Mouse (Mus musculus) lung, embryonic 15.5 days (tissue): ENCODE measurements around the gene Luc7l3. TPM values are rescaled to one million over a fixed set of nuclear protein-coding genes. Genes with fewer than 3 reads are reported as not detected.

Experiments used
- ATAC-seq: fragments of 200-750 bp; cut with Nextera tagmentation; 2 replicates; pipeline ENCODE4 v1.8.0; 2017; ENCODE audit warnings: moderate number of reproducible peaks, borderline replicate concordance; ENCODE audit not compliant: low FRiP score, low TSS enrichment; ENCODE audit errors: extremely low read depth
- H3K27ac ChIP-seq: fragments of 300-500 bp; sonication (generic); 2 replicates; pipeline ENCODE4 v1.5.1; 2015; ENCODE audit warnings: moderate library complexity, mild to moderate bottlenecking, inconsistent platforms
- H3K27me3 ChIP-seq: fragments of 300-500 bp; sonication (generic); 2 replicates; pipeline ENCODE4 v1.6.1; 2015; ENCODE audit warnings: inconsistent platforms
- H3K36me3 ChIP-seq: fragments of 300-500 bp; sonication (generic); 2 replicates; pipeline ENCODE4 v1.6.1; 2015; ENCODE audit warnings: inconsistent platforms
- H3K4me1 ChIP-seq: fragments of 300-500 bp; sonication (generic); 2 replicates; pipeline ENCODE4 v1.6.1; 2015; ENCODE audit warnings: inconsistent platforms
- H3K4me2 ChIP-seq: fragments of 300-500 bp; sonication (generic); 2 replicates; pipeline ENCODE4 v1.6.1; 2015; ENCODE audit warnings: inconsistent platforms, mild to moderate bottlenecking, moderate library complexity
- H3K4me3 ChIP-seq: fragments of 300-500 bp; sonication (generic); 2 replicates; pipeline ENCODE4 v1.5.1; 2015; ENCODE audit warnings: mild to moderate bottlenecking, inconsistent platforms
- H3K9ac ChIP-seq: fragments of 300-500 bp; sonication (generic); 2 replicates; pipeline ENCODE4 v1.6.1; 2015; ENCODE audit warnings: inconsistent platforms
- H3K9me3 ChIP-seq: fragments of 300-500 bp; sonication (generic); 2 replicates; pipeline ENCODE4 v1.6.1; 2016; ENCODE audit warnings: inconsistent platforms
- WGBS: fragments of 180-500 bp; shearing (Covaris S2); methylation state at CpG from one replicate; pipeline ENCODE4 v1.1.7; 2015; 5-methylcytosine and 5-hydroxymethylcytosine counted together
- polyA plus RNA-seq: library from polyadenylated mRNA; unstranded; fragments of >200 nt; fragmentation: Nextera tagmentation; extraction: Ambion mirVana; gene quantifications from 2 replicates; pipeline ENCODE4 v1.2.1, GENCODE M21; 2015

The Luc7l3 gene
- polyA plus RNA-seq, 1 experiment from 2014 or later = 107 TPM

DNA sequence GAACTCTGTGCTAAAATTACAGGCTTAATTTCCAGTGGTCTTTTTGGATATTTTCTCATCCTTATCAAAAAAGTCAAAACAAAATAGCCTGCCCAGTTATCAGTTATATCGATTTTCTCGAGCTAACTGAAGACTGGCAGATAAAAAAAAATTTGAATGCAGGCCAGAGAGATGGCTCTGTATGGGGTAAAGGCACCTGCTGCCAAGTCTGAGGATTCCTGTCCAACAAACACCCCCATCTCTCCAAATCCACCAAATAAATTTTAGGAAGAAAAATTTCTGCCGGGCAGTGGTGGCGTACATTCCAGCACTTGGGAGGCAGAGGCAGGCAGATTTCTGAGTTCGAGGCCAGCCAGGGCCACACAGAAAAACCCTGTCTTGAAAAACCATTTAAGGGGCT is 3.7 kb downstream of the Luc7l3 start:
- Histone ChIP-seq H3K4me3 (no peak overlapping the region), H3K4me1 (peaks cover 66% of the 10 kb centered on the region), H3K4me2 (no peak overlapping the region), H3K9ac (no peak overlapping the region), H3K9me3 (no peaks in the 10 kb centered on the region), H3K27me3 (no peaks in the 10 kb centered on the region), H3K36me3 (peaks cover 10% of the 10 kb centered on the region), H3K27ac (no peak overlapping the region)
- 74% methylated on average over 5 of the region's 5 CpGs for WGBS
- no peak for ATAC-seq

DNA sequence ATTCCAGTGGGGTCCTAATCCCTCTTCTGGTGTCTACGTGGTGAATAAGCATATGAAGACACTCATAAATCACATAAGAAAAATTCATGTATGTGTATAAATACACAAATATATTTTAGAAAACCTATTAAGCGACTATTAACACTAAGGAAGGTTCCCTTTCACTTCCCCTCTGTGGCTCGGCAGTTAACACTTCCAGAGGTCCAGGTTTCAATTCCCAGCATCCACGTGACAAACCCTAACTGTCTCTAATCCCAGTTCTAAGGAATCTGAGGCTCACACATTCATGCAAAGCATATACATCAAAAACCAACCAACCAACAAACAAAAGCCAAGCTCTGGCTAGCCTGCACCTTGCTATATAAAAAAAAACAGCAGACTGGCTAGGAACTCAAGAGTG is 4.3 kb downstream of the Luc7l3 start:
- ATAC-seq = no peak
- no peak overlapping the region for H3K4me3 ChIP-seq
- peaks cover 10% of the 10 kb centered on the region for H3K36me3 ChIP-seq
- no peak overlapping the region for H3K9ac ChIP-seq
- WGBS = 52% methylated on average over 4 of the region's 4 CpGs
- H3K9me3 ChIP-seq = no peaks in the 10 kb centered on the region
- no peak overlapping the region for H3K27ac ChIP-seq
- H3K27me3 ChIP-seq = no peaks in the 10 kb centered on the region
- no peak overlapping the region for H3K4me2 ChIP-seq
- H3K4me1 ChIP-seq = peaks cover 61% of the 10 kb centered on the region

DNA sequence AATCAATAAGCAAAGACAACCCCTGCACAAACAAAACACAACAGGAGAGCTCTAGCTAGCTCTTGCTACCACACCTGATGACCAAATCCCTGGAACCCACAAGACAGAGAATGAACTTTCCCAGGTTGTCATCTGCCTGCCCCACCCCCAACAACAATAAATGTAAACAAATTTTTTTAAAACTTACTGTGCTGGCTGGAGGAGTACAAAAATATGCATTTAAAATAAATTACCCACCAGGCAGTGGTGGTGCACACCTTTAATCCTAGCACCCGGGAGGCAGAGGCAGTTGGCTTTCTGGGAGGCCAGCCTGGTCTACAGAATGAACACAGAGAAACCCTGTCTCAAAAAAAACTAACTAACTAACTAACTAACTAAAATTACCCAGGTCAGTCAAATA is 4.8 kb downstream of the Luc7l3 start:
- no peak overlapping the region for H3K9ac ChIP-seq

DNA sequence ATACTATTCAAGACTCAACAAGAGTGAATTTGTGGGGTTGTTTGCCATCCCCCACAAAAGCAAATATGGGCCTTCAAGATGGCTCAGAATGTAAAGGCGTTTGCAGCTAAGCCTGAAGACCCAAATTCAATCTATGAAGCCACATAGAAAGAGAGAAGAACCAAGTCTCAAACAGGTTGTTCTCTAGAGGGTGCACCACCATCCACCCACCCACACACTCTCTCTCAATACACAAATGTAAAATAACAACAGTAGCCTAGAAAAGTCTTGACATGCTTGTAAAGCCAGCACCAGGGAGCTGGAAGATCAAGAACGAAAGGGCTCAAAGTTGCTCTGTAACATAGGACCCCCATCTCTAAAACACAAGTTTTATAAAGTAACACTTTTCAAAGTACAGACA is 5.3 kb downstream of the Luc7l3 start:
- H3K4me2 ChIP-seq = no peak overlapping the region
- no peak overlapping the region for H3K9ac ChIP-seq
- ATAC-seq = no peak
- H3K9me3 ChIP-seq = no peaks in the 10 kb centered on the region
- peaks cover 10% of the 10 kb centered on the region for H3K36me3 ChIP-seq
- H3K4me1 ChIP-seq = peaks cover 58% of the 10 kb centered on the region
- H3K27me3 ChIP-seq = no peaks in the 10 kb centered on the region
- H3K27ac ChIP-seq = no peak overlapping the region
- no peak overlapping the region for H3K4me3 ChIP-seq
- 58% methylated on average over 2 of the region's 2 CpGs for WGBS

More for the DNA sequence above, 4.8 kb downstream of the Luc7l3 start:
- Histone ChIP-seq H3K27me3 (no peaks in the 10 kb centered on the region), H3K36me3 (peaks cover 10% of the 10 kb centered on the region), H3K4me2 (no peak overlapping the region), H3K9me3 (no peaks in the 10 kb centered on the region), H3K4me3 (no peak overlapping the region), H3K4me1 (peaks cover 58% of the 10 kb centered on the region), H3K27ac (no peak overlapping the region)
- WGBS = 60% methylated on average over 1 of the region's 1 CpGs
- no peak for ATAC-seq

DNA sequence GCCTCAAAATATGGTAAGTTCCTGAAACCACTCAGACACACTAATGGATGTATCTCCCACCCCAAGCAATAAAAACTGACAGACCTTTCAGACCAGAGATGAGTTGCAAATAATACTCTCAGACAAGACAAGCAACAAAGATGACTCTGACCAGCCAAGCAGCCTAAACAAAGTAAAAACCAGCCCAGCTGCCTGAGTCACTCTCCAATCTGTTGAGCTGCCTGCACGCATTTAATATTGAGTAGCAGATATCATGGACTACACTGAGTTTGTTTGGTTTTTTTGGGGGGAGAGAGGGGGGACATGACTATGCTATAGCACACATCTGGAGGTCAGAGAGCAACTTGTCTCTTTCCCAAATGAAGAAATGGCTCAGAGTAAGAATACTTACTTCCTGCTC is 6.5 kb downstream of the Luc7l3 start:
- H3K27ac ChIP-seq = no peak overlapping the region
- 30% methylated on average over 1 of the region's 1 CpGs for whole genome bisulfite sequencing
- ATAC-seq = no peak
- H3K9ac ChIP-seq = no peak overlapping the region
- no peak overlapping the region for H3K4me2 ChIP-seq
- H3K27me3 ChIP-seq = no peaks in the 10 kb centered on the region
- no peak overlapping the region for H3K4me3 ChIP-seq
- no peaks in the 10 kb centered on the region for H3K9me3 ChIP-seq
- peaks cover 10% of the 10 kb centered on the region for H3K36me3 ChIP-seq
- peaks cover 54% of the 10 kb centered on the region for H3K4me1 ChIP-seq

DNA sequence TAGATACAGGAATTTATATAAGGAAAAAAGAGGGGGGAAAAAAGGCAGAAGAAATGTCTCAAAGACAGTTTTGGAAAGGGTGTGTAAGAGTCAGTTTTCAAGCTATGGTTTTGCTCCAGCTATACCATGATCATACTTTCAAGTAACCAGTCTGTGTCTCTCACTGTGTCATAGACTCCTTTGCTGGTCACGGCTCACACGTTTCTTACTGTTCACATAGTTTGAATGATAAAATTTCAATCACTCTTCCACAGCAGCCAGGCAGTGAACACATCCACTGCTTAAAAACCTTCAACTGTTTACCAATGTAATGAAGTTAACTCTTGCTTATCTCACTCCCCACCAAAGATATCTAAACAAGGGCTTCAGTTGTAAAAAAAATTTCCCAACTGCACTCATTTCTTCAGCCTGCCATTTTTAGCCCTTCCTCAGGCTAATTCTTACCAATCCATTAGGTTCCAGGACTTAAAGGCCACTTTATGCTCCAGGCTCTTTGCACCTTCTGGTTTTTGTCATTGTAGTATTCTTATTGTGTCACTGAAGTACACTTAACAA is 7.6 kb downstream of the Luc7l3 start:
- H3K27me3 ChIP-seq = no peaks in the 10 kb centered on the region
- no peak for ATAC-seq
- peaks cover 6% of the 10 kb centered on the region for H3K36me3 ChIP-seq
- no peak overlapping the region for H3K4me2 ChIP-seq
- WGBS = 49% methylated on average over 2 of the region's 2 CpGs
- no peak overlapping the region for H3K9ac ChIP-seq
- peaks cover 49% of the 10 kb centered on the region for H3K4me1 ChIP-seq
- H3K9me3 ChIP-seq = no peaks in the 10 kb centered on the region
- H3K4me3 ChIP-seq = no peak overlapping the region
- H3K27ac ChIP-seq = no peak overlapping the region

DNA sequence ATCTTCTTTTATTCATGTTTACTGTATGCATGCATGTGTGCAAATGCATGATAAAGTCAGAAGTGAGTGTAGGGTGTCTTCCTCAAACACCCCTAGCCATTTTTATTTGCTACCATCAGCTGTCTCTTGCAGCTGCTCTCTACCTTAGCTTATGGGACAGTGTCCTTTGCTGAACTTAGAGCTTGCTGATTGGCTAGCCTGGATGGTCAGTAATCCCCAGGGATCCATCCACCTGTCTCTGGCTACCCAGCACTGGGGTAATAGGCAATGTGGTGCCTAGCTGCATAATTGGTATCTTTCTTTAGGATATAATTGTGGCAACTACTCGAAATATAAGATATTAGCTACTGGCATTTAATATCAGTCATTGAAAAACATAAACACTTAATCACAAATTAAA is 9.1 kb downstream of the Luc7l3 start:
- H3K9ac ChIP-seq = no peak overlapping the region
- H3K27me3 ChIP-seq = no peaks in the 10 kb centered on the region
- H3K27ac ChIP-seq = no peak overlapping the region
- no peak overlapping the region for H3K4me2 ChIP-seq
- ATAC-seq = no peak
- H3K36me3 ChIP-seq = 0 out of 2 replicates have a peak, but pooled peaks cover 3% of the 10 kb centered on the region
- H3K4me1 ChIP-seq = peaks cover 39% of the 10 kb centered on the region
- no peak overlapping the region for H3K4me3 ChIP-seq
- WGBS = 78% methylated on average over 1 of the region's 1 CpGs
- no peaks in the 10 kb centered on the region for H3K9me3 ChIP-seq

DNA sequence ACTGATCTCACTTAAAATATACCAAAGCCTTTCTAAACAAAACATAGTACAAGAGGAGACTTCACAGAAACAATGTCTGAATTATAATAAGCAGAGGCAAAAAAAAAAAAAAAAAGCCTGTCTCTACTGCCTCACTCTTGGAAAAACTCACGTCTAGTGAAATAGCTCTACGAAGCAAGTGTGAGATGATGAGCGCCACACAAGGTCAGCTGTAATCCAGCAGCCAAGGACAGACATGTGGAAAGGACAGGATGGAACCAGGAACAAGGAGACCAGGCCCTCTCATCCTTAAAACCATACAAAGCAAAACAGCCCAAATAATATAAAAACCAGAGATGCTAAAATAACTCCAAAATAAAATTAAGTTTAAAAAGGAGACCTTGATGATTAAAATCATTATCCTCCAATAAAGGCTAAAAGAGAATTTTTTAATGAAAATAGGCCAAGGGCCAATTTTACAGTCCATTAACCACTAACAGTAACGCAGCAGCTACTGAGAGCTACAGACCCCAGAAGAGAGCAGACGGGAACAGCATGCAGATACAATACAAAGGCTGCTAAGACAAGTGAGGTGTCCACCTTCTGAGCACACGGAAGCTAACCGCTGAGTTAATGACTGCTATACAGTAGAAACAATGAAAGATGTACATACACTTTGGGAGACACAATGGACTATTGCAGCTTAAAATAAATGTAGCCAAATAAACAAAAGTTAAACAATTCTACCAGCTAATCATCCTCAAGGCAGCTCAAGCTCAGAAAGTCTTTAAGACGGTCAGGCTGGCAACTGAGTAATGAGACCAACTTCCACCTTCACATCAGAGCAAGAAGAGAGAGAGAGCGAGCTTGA is 26.6 kb downstream of the Luc7l3 start:
- no peaks in the 10 kb centered on the region for H3K27me3 ChIP-seq
- no peak overlapping the region for H3K4me3 ChIP-seq
- H3K9ac ChIP-seq = no peak overlapping the region
- no peak overlapping the region for H3K27ac ChIP-seq
- 74% methylated on average over 9 of the region's 9 CpGs for WGBS
- peaks cover 83% of the 10 kb centered on the region for H3K36me3 ChIP-seq
- H3K9me3 ChIP-seq = no peaks in the 10 kb centered on the region
- no peak overlapping the region for H3K4me2 ChIP-seq
- ATAC-seq = no peak
- H3K4me1 ChIP-seq = no peaks in the 10 kb centered on the region

DNA sequence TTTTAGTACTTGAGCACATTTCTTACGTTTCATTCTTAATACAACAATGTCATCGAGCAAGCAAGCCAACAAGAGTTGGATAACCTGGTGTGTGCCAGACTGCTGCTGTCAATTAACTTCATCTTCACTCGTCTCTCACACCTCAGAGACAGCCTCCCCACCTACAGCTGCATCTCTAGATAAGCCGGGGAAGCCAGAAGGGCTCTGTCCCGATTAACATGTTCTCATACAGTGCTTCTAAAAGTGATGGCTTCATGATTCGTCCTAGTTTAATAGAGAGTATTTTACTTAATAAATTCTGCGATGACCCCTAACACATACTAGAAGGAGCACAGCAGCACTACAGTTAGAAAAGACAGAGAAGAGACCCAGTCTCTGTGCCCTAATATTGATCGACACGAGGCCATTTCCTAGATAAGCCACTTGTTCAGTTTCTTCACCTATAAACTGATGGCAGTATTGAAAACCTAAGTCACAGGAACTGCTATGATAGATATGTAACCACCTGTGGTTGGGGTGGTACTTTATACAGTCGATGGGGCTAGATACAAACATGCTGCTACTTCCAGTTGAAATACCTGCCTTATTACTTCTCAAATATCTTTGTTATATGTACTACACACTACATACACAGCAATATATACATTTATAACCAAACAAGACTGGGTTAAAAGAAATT is 31.6 kb downstream of the Luc7l3 start:
- Histone ChIP-seq H3K9me3 (no peaks in the 10 kb centered on the region), H3K4me3 (no peak overlapping the region), H3K4me1 (peaks cover 12% of the 10 kb centered on the region), H3K9ac (no peak overlapping the region), H3K36me3 (peaks cover 77% of the 10 kb centered on the region), H3K27ac (no peak overlapping the region), H3K27me3 (no peaks in the 10 kb centered on the region), H3K4me2 (no peak overlapping the region)
- 82% methylated on average over 10 of the region's 10 CpGs for WGBS
- no peak for ATAC-seq

DNA sequence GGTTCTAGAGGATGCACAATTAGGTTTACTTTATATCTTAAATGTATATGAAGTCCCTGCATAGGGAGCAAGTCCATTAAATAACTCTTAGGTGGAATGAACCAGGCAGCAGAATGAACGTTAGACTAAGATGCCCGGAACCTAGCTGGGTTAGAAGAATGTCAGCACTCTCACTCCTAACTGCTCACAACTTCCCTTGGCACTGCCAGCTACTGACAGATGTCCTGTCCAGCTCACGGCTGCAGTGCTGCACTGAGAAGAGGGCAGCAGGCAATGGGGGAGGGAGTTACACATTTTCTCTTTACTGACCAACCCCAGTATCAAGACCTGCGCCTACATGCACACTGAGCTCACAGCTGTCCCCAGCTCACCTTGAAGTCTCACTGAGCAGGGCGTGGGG is 34.7 kb downstream of the Luc7l3 start:
- H3K4me2 ChIP-seq = no peak overlapping the region
- H3K36me3 ChIP-seq = peaks cover 61% of the 10 kb centered on the region
- no peaks in the 10 kb centered on the region for H3K9me3 ChIP-seq
- no peaks in the 10 kb centered on the region for H3K27me3 ChIP-seq
- H3K27ac ChIP-seq = 0 out of 2 replicates have a peak overlapping the region, but pooled peaks have one; percentile 59
- WGBS = 84% methylated on average over 5 of the region's 5 CpGs
- H3K4me1 ChIP-seq = peaks cover 12% of the 10 kb centered on the region
- H3K4me3 ChIP-seq = no peak overlapping the region
- no peak overlapping the region for H3K9ac ChIP-seq
- no peak; the same call in 1 of the 2 replicates for ATAC-seq

DNA sequence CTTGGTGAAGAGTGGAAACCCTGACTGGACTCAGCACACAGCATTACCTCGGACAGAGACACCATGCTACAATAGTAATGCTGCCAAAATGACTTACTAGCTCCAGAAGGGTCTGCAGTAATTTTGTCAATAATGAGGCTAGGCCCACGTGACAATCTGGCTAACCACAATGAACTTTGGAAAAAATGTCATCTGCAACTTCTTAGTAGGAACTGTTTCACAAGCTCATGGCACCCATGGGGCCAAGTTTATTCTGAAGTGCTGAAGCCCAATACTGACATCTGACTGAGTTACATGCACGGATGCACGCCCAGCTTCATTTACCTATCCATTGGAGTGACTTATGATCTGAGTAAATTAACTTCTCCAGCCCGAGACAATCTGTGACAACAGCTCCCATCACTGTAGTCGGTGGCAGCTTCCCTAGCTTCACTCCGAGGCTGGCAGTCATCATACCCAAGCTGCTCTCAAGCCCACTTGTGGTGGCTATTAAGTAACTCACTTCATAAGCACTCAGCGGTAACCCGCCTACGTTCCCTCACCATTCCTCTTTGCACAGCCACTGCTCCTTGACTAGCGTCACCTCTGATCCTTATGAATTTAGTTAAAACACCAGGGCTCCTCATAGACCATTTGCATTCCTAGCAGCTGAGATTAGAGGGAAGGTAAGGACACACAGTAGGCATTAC is 35.8 kb downstream of the Luc7l3 start:
- peak; percentile 51 for ATAC-seq

More for the DNA sequence above, 35.8 kb downstream of the Luc7l3 start:
- Histone ChIP-seq H3K9ac (no peak overlapping the region), H3K4me3 (no peak overlapping the region), H3K9me3 (no peaks in the 10 kb centered on the region), H3K27me3 (no peaks in the 10 kb centered on the region), H3K4me1 (peaks cover 12% of the 10 kb centered on the region), H3K27ac (0 out of 2 replicates have a peak overlapping the region, but pooled peaks have one; percentile 59), H3K4me2 (no peak overlapping the region), H3K36me3 (peaks cover 52% of the 10 kb centered on the region)
- WGBS = 64% methylated on average over 11 of the region's 11 CpGs
